Mouse (Mus musculus) C2C12 (cell line): ENCODE measurements around the gene Clpx. TPM values are rescaled to one million over a fixed set of nuclear protein-coding genes. Genes with fewer than 3 reads are reported as not detected.
A peak's percentile ranks its signal among the peaks of the same experiment; 100 is the strongest.

ENCODE experiments used
- H3K27me3 ChIP-seq: one replicate; pipeline ENCODE4 v1.6.1; 2011; ENCODE audit not compliant: control insufficient read depth, insufficient read depth, insufficient read length
- H3K36me3 ChIP-seq: one replicate; pipeline ENCODE4 v1.6.1; 2011; ENCODE audit not compliant: control insufficient read depth, insufficient read depth
- H3K4me3 ChIP-seq: one replicate; pipeline ENCODE4 v1.5.1; 2011; ENCODE audit warnings: mild to moderate bottlenecking, control low read depth; ENCODE audit not compliant: poor library complexity, insufficient read depth, severe bottlenecking
- H3K79me2 ChIP-seq: one replicate; pipeline ENCODE4 v1.6.1; 2011; ENCODE audit not compliant: control insufficient read depth, insufficient read depth
- H3K79me3 ChIP-seq: one replicate; pipeline ENCODE4 v1.6.1; 2011; ENCODE audit warnings: low read depth, control low read depth
- H3ac ChIP-seq: one replicate; pipeline ENCODE3; 2011; ENCODE audit warnings: low read depth; ENCODE audit not compliant: control insufficient read depth, insufficient read length
- CEBPB ChIP-seq: IDR thresholded peaks from one replicate; pipeline ENCODE4 v1.6.1; 2011; ENCODE audit warnings: low read depth, mild to moderate bottlenecking, control low read depth, moderate library complexity
- CTCF ChIP-seq: IDR thresholded peaks from one replicate; pipeline ENCODE4 v1.5.1; 2011; ENCODE audit not compliant: control insufficient read depth, insufficient read depth, insufficient read length
- FOSL1 ChIP-seq: IDR thresholded peaks from one replicate; pipeline ENCODE4 v1.8.0; 2011; ENCODE audit warnings: mild to moderate bottlenecking, low read length; ENCODE audit not compliant: poor library complexity, insufficient read depth, severe bottlenecking
- MAX ChIP-seq: IDR thresholded peaks from one replicate; pipeline ENCODE4 v1.6.1; 2011; ENCODE audit warnings: mild to moderate bottlenecking, control low read depth
- MYOD1 ChIP-seq: IDR thresholded peaks from one replicate; pipeline ENCODE4 v1.6.1; 2011; ENCODE audit warnings: low read depth; ENCODE audit not compliant: control insufficient read depth, insufficient read length
- MYOG ChIP-seq: IDR thresholded peaks from one replicate; pipeline ENCODE4 v1.6.1; 2011; ENCODE audit not compliant: control insufficient read depth, insufficient read length; ENCODE audit errors: extremely low read depth
- USF1 ChIP-seq: IDR thresholded peaks from one replicate; pipeline ENCODE4 v1.6.1; 2011; ENCODE audit warnings: low read depth, mild to moderate bottlenecking, control low read depth, moderate library complexity
- polyA plus RNA-seq: library from polyadenylated mRNA; unstranded; fragments of >200 nt; fragmentation: generic; extraction: Trizol; gene quantifications from one replicate; pipeline ENCODE4 v1.2.1, GENCODE M21; 2012; ENCODE audit warnings: missing spikeins

Gene Clpx
- polyA plus RNA-seq, 1 experiment, result 9.3 TPM

DNA sequence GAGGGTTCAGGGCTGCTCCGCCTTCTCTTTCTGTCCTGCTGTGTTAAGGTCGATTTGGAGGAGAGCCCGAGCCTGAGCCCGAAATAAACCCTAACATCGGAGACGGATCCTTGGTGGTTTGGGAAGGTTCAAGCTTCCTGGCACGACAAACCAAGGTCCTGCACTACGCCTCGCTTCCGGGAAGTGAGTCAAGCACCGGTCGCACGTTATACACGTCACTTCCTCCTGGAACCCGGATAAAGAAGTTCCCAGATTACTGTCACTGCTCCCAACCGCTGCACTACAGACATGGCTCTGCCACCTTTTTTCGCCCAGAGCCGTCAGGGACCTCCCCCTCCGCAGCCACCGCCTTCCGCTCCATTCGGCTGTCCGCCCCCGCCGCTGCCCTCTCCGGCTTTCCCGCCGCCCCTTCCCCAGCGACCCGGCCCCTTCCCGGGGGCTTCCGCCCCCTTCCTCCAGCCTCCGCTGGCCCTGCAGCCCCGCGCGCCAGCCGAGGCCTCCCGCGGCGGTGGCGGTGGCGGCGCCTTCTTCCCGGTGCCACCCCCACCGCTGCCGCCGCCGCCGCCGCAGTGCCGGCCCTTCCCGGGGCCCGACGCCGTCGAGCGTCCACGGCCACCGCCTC is 51.9 kb downstream of the Clpx start, which contains the start of gene Pdcd7:
TSS of gene Pdcd7 (plus strand) at position 251 of the 622 bp plus-strand sequence.
- Histone ChIP-seq H3K79me2 (peaks cover 43% of the 10 kb centered on the region), H3K36me3 (no peaks in the 10 kb centered on the region), H3ac (peak within 1 kb of the TSS; percentile 88), H3K27me3 (no peaks in the 10 kb centered on the region), H3K4me3 (peak within 1 kb of the TSS; percentile 60), H3K79me3 (peaks cover 33% of the 10 kb centered on the region)
- TF ChIP-seq CTCF (no peak), MYOD1 (no peak), CEBPB (no peak), USF1 (no peak), FOSL1 (peak; percentile 29), MYOG (no peak)

GRCm38 (mm10) chr9:65346476-65347111 is 52.5 kb downstream of the Clpx start:
- no peak for TF ChIP-seq FOSL1
- Histone ChIP-seq H3ac (peak overlapping the region; percentile 88), H3K36me3 (no peaks in the 10 kb centered on the region), H3K27me3 (no peaks in the 10 kb centered on the region), H3K4me3 (peak overlapping the region; percentile 60), H3K79me3 (peaks cover 38% of the 10 kb centered on the region), H3K79me2 (peaks cover 49% of the 10 kb centered on the region)

DNA sequence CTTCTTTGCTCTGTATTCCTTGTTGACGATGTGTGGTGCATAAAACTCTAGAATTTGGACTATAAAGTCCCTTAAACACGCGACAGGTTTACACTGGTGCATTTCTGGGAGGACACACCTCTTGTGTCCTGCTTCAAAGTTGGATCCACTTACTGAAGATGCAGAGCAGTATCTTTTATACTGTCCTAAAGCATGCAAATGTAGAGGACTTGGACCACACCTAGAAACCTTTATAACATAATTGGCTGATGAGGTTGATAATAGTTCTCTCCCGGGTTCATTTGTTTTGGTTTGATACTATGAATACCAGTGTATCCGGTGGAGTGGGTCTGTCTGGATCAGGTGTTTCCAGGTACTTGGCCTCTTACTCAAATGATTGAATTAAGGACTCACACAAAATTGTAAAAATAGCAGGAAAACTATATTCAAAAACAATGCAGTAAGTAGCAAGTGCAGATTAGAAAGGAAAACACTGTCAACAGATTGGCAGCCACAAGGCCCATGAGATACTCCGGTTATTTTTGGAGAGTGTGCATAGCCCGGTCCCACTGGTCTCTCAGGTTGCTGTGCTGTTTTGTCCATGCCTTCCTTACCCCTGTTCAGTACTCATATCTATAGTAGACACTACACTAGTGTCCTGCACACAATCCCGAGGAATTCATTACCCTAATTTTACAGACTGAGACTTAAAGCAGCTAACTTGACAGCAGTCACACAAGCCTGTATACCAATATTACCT is 53.2 kb downstream of the Clpx start:
- Histone ChIP-seq H3K36me3 (no peaks in the 10 kb centered on the region), H3K79me2 (peaks cover 56% of the 10 kb centered on the region), H3K27me3 (no peaks in the 10 kb centered on the region), H3ac (peak overlapping the region; percentile 88), H3K79me3 (peaks cover 42% of the 10 kb centered on the region), H3K4me3 (peak overlapping the region; percentile 60)
- TF ChIP-seq CTCF (no peak), USF1 (no peak), CEBPB (no peak), FOSL1 (no peak), MAX (no peak), MYOG (no peak), MYOD1 (no peak)

GRCm38 (mm10) chr9:65353251-65353650 is 59.2 kb downstream of the Clpx start:
- H3K36me3 ChIP-seq, result peaks cover 10% of the 10 kb centered on the region
- H3K79me2 ChIP-seq, result peaks cover 63% of the 10 kb centered on the region
- H3K79me3 ChIP-seq, result peaks cover 48% of the 10 kb centered on the region
- no peaks in the 10 kb centered on the region for H3K27me3 ChIP-seq
- H3ac ChIP-seq, result no peak overlapping the region
- no peak overlapping the region for H3K4me3 ChIP-seq
- TF ChIP-seq MAX, result no peak
- no peak for TF ChIP-seq CEBPB
- no peak for TF ChIP-seq CTCF
- TF ChIP-seq USF1, result no peak
- no peak for TF ChIP-seq MYOD1
- no peak for TF ChIP-seq MYOG
- no peak for TF ChIP-seq FOSL1

- TF ChIP-seq CEBPB, result no peak
- H3K27me3 ChIP-seq, result no peaks in the 10 kb centered on the region
- peaks cover 30% of the 10 kb centered on the region for H3K36me3 ChIP-seq
- H3K79me3 ChIP-seq, result peaks cover 22% of the 10 kb centered on the region
- no peak overlapping the region for H3K4me3 ChIP-seq
- H3K79me2 ChIP-seq, result peaks cover 32% of the 10 kb centered on the region
- H3ac ChIP-seq, result no peak overlapping the region
These were observed 62.5 kb downstream of the Clpx start for GRCm38 (mm10) chr9:65356561-65356960.
